Mouse (Mus musculus) left cerebral cortex, postnatal 4 days (tissue): Measurements from ENCODE around the gene Hoxc6. TPM values are rescaled to one million over a fixed set of nuclear protein-coding genes. Genes with fewer than 3 reads are reported as not detected.

ENCODE experiments used
- DNase-seq: peaks from one replicate; pipeline ENCODE4 v3.0.0-alpha.2; 2022
- intact Hi-C: fragments of 180-260 bp; cut with DNase I; formaldehyde crosslinking; loops from one replicate; pipeline ENCODE4 v1.15.1; 2025
- total RNA-seq, 2 experiments: library from RNA; stranded (reverse); gene quantifications; 2 replicates each; pipeline ENCODE4 v1.2.3; 2021

Gene Hoxc6
- total RNA-seq, 2 experiments from 2014 or later, result not detected

DNA sequence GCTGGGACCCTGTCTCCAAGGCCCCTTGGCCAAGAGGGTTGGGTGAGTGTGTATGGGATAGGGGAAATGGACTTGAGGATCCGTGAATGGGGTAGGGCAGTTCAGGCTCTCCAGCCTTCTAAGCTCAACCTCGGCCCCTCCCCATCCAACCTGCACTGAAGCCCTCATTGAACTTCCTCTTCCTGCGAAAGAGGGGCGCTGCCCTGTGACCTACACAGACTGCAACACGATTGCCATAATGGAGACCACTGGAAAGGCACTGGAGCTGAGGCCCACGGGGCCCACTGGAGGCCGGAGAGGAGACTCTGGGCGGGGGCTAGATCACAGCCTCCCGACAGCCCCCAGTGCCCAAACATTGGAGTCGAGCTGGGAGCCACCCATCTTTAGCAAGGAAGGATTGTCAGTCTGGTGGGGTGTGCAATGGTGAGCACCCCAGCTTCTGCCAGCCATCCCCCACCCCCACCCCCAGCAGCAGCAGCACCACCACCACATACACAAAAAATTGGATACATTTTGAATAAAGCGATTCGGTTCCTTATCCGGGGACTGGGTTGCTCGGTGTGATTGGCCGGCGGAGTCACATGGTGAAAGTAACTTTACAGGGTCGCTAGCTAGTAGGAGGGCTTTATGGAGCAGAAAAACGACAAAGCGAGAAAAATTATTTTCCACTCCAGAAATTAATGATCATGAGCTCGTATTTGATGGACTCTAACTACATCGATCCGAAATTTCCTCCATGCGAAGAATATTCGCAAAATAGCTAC is 36.2 kb downstream of the Hoxc6 start:
- intact Hi-C loops, result no loop called here
- DNase-seq, result no peak

DNA sequence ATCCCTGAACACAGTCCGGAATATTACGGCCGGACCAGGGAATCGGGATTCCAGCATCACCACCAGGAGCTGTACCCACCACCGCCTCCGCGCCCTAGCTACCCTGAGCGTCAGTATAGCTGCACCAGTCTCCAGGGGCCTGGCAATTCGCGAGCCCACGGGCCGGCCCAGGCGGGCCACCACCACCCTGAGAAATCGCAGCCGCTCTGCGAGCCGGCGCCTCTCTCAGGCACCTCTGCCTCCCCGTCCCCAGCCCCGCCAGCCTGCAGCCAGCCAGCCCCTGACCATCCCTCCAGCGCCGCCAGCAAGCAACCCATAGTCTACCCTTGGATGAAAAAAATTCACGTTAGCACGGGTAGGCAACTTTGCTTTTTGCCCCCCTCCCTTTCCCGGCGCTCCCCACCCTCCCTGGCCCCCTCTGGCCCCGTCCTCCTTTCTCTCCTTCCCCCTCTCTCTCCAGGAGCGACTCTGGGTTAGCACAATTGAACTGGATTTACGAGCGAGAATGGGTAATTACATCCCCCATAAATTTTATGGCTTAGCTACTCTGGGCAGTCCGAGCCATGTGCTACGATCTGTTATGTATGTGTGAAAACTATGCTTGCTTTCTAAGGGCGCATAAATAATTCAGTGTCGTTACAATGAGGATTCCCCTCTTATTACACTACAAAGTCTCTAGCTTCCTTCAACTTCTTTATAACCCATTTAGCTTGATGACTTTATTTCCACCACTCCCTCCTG is 36.9 kb downstream of the Hoxc6 start:
- intact Hi-C loops, result no loop called here
- no peak for DNase-seq

DNA sequence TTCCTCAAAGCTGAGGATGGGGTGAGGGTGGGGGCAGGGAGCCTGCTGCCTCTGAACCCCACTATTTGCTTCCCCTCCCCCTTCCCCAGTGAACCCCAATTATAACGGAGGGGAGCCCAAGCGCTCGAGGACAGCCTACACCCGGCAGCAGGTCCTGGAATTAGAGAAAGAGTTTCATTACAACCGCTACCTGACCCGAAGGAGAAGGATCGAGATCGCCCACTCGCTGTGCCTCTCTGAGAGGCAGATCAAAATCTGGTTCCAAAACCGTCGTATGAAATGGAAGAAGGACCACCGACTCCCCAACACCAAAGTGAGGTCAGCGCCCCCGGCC is 37.5 kb downstream of the Hoxc6 start:
- no peak for DNase-seq
- intact Hi-C loops, result no loop called here

DNA sequence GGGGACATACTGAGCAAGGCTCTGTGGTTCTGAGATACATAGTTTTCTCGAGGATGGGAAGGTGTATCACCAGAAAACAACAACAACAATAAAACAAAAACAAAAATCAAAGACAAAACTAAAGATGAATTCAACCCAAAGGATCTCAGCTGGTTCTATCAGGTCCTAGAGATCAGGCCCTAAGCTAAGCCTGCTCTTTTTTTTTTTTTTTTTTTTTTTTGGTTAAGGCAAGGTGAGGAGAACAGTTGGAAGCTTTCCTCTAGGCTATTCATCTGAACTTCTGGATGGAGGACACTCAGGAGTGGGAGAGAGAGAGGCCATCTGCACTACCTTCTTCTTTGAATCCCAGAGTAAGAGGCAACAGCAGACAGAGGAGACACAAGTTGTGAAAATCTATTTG is 39.5 kb downstream of the Hoxc6 start:
- no peak for DNase-seq
- intact Hi-C loops, result no loop called here

DNA sequence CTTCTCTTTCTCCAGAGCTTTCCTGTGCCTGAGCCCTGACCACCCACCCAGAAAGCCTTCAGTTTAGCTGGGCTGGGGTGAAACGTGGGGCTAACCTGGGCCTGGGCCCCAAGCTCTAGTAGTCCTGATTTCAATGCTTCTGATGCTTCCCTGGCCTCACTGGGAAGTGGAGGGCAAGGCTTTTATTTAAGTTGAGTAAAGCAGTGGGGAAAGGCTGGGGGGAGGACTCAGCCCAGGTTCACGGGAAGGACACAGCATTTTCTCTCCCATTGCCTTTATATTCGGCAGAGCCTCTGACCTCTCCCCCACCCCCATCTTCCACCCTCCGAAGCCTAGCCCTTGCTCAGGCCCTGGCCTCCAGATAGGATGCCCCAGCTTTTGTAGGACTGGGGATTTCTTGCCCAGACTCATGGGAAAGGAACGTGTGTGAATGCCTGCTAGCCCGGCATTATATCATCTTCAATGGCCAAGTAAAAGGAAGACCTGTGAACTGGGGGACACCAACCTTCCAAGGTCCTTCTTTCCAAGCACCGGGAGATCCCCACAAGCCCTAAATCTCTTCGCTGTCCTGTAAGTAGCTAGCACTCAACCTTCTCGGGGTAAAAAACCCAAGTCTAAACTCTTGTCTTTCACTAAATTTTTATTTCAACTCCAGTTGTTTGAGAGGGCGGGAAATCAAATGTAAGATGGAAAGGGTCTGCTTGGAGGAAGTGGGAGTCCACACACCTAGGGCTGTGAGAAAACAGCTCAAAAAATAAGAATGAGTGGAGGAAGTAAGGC is 40.8 kb downstream of the Hoxc6 start:
- intact Hi-C loops, result no loop called here
- no peak for DNase-seq

DNA sequence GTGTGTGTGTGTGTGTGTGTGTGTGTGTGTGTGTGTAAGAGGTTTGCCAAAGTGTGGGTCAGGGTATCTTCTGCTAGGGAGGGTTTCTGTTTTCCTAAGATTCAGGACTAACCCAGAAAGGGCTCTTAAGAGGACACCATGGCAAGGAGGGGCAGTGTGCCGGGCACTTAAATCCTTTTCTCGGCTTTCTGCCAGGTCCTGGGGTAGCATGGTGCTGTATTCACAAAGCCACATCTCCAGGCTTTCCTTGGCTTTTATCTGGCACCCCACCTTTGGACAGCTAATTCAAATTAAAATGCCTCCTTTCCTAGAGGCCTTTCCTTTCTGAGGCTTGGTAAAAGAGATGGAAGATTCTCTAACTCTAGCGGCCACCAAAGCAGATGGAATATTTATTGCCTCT is 41.6 kb downstream of the Hoxc6 start:
- DNase-seq, result no peak
- intact Hi-C loops, result no loop called here

DNA sequence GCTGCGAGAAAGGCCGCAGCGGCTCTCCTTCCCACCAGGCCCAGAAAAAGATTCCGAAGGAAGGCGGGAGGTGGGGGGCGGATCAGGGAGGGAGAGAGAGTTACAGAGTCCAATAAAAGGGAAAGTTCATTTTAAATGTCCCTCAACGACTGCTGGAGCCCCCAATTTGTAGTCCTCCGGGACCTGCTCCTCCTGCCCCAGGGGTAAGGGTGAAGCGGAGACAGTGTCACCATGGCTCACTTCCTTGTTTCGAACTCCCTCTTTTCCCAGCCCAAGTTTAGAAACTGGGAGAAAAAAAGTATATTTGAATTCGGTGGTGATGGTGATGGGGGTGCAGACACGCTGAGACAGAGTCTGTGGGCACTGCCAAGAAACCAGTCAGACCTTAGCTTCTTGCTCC is 42.5 kb downstream of the Hoxc6 start:
- intact Hi-C loops, result no loop called here
- DNase-seq, result no peak

DNA sequence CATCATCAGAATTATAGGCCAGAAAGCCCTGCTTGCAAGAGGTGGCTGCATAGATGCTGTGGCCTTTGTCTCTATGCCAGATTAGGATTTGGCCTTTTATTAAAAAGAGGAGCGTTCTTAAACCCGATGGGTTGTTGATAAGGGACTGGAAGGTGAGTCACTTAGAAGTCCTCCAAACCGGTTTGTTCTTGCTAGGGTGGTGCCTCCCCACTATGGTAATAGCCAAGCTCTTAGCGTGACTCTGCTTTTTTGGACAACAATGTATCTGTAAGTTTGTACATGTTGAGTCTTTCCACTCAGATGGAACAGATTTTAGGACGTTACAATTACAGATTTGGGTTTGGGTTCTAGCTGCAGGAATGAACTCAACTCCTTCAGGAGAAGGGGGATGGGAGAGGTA is 43.6 kb downstream of the Hoxc6 start:
- intact Hi-C loops, result no loop called here
- no peak for DNase-seq

DNA sequence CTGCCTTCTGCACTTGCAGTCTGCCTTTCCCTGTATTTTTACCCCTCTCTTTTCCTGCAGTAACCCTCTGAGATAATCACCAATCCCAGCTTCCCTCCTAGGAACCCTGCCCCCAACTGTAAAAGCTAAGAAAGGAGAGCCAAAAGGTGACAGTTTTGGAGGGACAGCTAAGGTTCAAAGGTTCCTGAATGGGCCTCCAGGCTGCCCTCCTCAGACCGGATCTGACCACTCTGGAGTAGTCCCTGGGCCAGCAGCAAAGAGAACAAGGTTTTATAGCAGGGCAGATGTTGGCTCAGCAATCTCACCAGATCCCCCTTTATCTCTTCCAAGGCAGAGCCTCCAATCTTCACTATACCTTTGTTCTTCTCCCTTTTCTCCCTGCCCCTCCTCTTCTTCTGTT is 44.2 kb downstream of the Hoxc6 start:
- DNase-seq, result no peak
- intact Hi-C loops, result no loop called here

DNA sequence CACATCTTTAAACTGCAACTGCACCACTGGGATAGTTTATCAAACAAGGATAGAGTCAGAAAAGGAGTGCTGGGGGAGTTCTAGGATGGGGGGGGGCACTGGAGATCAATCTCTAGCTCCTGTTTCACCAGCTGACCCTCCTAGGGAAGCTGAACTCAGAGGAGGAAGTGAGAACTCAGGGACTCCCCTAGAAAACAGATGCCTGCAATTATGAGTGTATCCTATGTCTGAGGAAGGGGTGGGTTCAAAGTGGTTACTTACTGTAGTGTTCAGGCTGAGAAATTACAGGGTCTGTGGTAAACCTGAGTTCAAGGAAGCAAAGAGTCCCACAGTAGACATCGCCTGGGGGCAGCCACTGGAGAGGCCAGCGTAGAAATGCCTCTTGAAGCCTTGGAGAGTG is 53.6 kb downstream of the Hoxc6 start:
- intact Hi-C loops, result no loop called here
- no peak for DNase-seq

DNA sequence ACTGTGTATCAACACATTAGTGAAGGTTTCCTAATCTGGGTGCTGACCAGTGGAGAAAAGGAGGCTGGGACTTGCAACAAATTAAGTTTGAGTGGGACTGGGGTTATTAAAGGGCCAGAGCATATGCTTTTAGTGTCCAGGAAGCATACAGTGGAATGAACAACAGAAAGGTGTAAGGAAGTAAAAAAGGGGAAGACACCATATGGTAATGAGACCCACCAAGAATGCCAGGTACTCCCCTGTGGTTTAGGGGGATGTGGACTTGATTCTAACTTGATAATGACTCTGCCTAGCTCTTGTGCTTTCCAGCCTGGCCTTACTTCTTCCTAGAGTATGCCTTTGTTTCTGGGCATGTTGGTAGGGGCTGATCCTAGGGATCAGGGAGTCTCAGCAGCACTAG is 55.2 kb downstream of the Hoxc6 start:
- no peak for DNase-seq

DNA sequence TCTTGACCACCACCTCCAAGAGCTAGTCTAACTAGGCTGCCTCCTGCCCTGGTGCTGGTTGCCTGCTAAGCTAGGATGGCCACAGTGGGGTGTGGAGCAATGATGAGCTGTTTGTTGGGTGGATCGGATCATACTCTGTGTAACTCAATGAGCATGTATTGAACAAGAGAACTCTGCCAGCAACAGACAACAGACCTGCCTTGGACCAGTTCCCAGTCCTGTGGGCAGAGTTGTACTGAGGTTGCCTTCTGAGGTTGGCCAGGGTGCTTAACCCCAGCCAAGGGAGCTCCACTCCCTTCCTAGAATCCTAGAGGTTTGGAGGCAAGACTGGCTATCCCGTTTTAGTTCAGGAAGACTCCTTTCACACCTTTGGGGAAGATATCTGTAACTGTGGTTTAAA is 58.3 kb downstream of the Hoxc6 start:
- intact Hi-C loops, result no loop called here
- no peak for DNase-seq

More for the DNA sequence above, 55.2 kb downstream of the Hoxc6 start:
- intact Hi-C loops, result no loop called here

DNA sequence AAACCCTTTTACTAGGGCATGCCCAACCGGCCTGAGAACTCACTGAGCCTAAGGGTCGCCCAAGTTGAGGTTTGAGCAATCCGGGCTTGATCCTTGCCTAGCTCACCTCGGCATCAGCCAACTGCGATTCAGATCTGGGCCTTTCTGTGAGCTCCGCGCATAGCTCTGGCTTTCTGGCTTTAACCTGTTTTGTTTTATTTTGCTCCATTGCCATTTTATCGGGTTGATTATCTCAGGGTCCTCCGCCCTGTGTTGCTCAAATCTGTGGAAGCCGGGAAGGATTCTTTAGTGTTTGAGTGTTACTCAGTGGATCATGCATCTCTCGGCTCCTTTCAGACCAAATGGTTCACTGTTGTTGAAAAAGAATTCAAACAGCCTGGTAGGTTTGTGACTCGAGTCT is 60.7 kb downstream of the Hoxc6 start:
- DNase-seq, result no peak
- intact Hi-C loops, result no loop called here

DNA sequence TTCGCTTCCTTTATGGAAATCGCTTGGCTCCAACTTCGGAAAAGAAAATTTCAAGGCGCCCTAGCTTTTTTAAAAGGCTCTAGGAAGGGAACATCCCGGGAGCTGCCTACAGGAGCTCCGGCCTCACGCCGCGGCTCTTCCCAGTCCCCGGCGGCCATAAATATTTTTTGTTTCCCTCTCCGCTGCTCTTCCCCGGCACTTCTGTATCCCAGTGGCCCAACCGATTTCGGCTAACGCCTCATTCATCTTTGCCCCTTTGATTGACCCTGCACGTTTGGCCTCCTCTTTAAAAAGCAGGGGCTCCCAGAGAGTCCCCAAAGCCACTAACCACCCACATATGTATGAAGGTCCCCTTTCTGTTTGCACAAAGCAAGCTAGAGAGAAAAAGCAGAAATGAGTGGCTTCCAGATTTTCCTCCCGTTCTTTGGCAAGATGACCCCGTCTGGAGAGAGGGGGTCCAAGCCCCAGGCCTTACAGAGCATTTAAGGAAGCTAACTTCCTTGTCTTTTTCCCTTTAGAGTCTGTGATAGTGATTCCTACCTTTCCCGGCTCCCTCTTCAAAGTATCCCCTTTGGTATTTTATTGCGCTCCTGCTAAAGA is 61.4 kb downstream of the Hoxc6 start:
- intact Hi-C loops, result no loop called here
- DNase-seq, result no peak

DNA sequence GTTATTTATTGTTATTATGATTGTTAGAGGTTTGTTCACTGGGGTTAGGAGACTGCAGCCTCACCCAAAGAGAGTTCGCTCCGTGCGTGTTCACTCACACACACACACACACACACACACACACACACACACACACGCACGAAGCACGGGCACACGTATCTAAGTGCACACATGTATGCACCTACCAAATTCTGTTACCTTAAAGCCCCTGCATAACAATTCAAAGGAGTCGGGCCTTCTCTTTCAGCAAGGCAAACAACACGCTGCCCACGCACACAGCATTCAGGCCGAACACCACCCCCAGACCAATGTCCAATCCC is 61.9 kb downstream of the Hoxc6 start:
- no peak for DNase-seq
- intact Hi-C loops, result no loop called here

DNA sequence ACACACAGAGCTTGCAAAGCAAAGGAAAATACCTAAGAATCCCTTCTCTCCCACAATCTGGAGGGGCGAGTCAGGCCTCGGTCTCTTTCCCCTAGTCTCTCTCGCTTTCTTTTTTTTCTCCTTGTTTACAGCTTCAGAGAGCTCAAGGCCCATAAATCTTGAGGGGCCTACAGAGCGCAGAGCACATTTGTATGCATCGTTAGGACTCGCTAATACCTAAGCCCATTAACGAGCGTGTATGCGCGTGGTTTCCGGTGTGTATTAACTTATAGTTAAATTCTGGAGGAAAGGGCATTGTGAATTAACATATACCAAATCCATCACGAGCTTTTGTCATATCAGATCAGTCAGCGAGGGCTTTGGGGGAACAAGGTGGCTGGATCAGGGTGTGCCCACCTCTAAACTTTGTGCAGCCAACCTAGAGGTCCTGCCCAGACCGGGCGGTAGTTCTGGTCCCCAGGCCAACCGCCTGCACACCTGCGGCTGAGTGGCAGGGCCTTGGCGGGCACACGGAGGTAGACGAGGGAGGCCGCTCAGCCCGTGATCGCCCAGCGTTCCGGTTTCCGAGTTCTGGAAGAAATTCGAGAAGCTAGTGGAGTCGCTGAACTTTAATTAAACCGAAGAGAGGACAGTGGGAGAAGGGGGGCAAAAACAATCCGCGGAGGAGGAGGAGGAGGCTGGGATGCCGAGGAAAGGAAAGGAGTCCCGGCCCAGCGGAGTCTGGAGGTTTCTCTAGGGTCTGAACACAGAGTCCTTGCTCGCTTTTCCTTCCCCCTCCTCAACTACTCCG is 62.5 kb downstream of the Hoxc6 start:
- intact Hi-C loops, result no loop called here
- DNase-seq, result no peak

DNA sequence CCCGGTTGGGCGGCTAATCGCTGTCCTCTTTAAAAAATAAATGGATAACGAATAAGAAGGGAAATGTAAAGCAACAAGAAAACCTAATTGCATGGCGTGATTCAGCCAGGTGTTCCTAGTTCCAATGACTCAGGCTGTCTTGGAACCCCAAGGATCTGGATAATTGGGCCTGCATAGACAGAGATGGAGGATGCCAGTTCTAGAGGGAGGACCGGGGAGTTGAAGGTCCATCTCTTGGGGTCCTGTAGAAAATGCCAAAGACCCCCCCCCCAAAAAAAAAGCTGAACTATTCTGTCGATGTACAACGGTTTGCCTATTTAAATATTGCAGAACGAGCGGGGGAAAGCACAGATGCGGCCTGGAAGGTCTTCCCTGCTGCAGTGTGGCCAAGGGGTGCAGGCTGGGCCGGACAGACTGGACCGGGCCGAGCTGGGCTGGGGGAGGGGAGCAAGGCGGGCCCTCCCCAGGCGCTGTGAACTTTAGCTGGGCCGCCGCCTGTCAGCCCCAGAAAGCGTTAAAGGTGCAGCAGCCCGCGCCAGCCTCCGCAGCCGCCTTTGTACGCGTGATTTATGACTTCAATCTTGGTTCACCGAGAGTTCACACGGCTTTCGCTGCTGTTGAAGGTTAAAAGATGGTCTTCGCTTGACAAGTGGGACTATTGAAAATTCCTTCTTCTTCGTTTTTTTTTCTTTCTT is 63.2 kb downstream of the Hoxc6 start:
- intact Hi-C loops, result no loop called here
- DNase-seq, result no peak
